Mouse (Mus musculus): ENCODE data around the gene Stub1.
A peak's percentile ranks its signal among the peaks of the same experiment; 100 is the strongest.
"Not testable (repeated sequence)": the region's sequence is repeated elsewhere in the genome, so short reads cannot be mapped to it uniquely, and the experiment has no call there.

The Stub1 gene

GRCm38 (mm10) chr17:25823452-25823851 is 9.8 kb downstream of the Stub1 start, which contains the start of gene Wdr24:
Gene Wdr24, plus strand, starts transcription at chr17:25823627.
- DNase-seq (ENCODE audit: low spot score), result peak; percentile 85

- DNase-seq (ENCODE audit: low spot score), result no peak
These were observed 14.1 kb downstream of the Stub1 start for GRCm38 (mm10) chr17:25818851-25819780.

- no peak for DNase-seq (ENCODE audit: low spot score)
These were observed 15.5 kb downstream of the Stub1 start for GRCm38 (mm10) chr17:25817662-25818061.

GRCm38 (mm10) chr17:25813471-25813870 is 19.7 kb downstream of the Stub1 start:
- DNase-seq (ENCODE audit: low spot score), result peak; percentile 64

GRCm38 (mm10) chr17:25810890-25811289 is 22.3 kb downstream of the Stub1 start:
- no peak for DNase-seq (ENCODE audit: low spot score)

GRCm38 (mm10) chr17:25809606-25810340 is 23.4 kb downstream of the Stub1 start:
- no peak for DNase-seq (ENCODE audit: low spot score)

- no peak for DNase-seq (ENCODE audit: low spot score)
These were observed 24.2 kb downstream of the Stub1 start, which contains the start of gene Fbxl16 for GRCm38 (mm10) chr17:25808789-25809605. Gene Fbxl16, plus strand, starts transcription at chr17:25809085.

GRCm38 (mm10) chr17:25808028-25808427 is 25.2 kb downstream of the Stub1 start:
- no peak for DNase-seq (ENCODE audit: low spot score)

GRCm38 (mm10) chr17:25807452-25807851 is 25.8 kb downstream of the Stub1 start:
- DNase-seq (ENCODE audit: low spot score), result not testable (repeated sequence)

GRCm38 (mm10) chr17:25806507-25806906 is 26.7 kb downstream of the Stub1 start:
- no peak for DNase-seq (ENCODE audit: low spot score)

- no peak for DNase-seq (ENCODE audit: low spot score)
These were observed 30.2 kb downstream of the Stub1 start for GRCm38 (mm10) chr17:25802825-25803517.

GRCm38 (mm10) chr17:25801029-25801428 is 32.2 kb downstream of the Stub1 start:
- DNase-seq (ENCODE audit: low spot score), result peak; percentile 67

GRCm38 (mm10) chr17:25796951-25797369 is 36.2 kb downstream of the Stub1 start, which contains the start of gene Metrn:
Gene Metrn, minus strand, starts transcription at chr17:25797136.
- peak; percentile 80 for DNase-seq (ENCODE audit: low spot score)

- no peak for DNase-seq (ENCODE audit: low spot score)
These were observed 36.9 kb downstream of the Stub1 start for GRCm38 (mm10) chr17:25796211-25796771.

- DNase-seq (ENCODE audit: low spot score), result no peak
These were observed 37.6 kb downstream of the Stub1 start, which contains the start of gene AC134908.4 for GRCm38 (mm10) chr17:25795609-25796092. Gene AC134908.4, minus strand, starts transcription at chr17:25795659.

- DNase-seq (ENCODE audit: low spot score), result no peak
These were observed 38.2 kb downstream of the Stub1 start for GRCm38 (mm10) chr17:25794998-25795397.

GRCm38 (mm10) chr17:25794197-25794596 is 39.0 kb downstream of the Stub1 start:
- no peak for DNase-seq (ENCODE audit: low spot score)

GRCm38 (mm10) chr17:25792615-25793014 is 40.6 kb downstream of the Stub1 start, which contains the start of gene Fam173a:
Gene Fam173a, minus strand, starts transcription at chr17:25792901.
- DNase-seq (ENCODE audit: low spot score), result peak; percentile 51

GRCm38 (mm10) chr17:25791843-25792527 is 41.2 kb downstream of the Stub1 start:
- peak; percentile 85 for DNase-seq (ENCODE audit: low spot score)

- no peak for DNase-seq (ENCODE audit: low spot score)
These were observed 41.8 kb downstream of the Stub1 start for GRCm38 (mm10) chr17:25791320-25791842.

Measured in c-Kit-positive CD71-positive TER-119-positive erythroid progenitor cells, embryonic 14.5 days (primary cell).